Mouse (Mus musculus) central nervous system, embryonic 11.5 days (tissue): ENCODE results near the gene Ccdc172. TPM values are rescaled to one million over a fixed set of nuclear protein-coding genes. Genes with fewer than 3 reads are reported as not detected.

Experiments
- polyA plus RNA-seq: library from polyadenylated mRNA; depleted of rRNA; stranded (reverse); fragments of >200 nt; gene quantifications from 2 replicates; pipeline ENCODE4 v1.2.3, GENCODE M21; 2012; rRNA removed

Gene Ccdc172
- not detected in 2 replicates for polyA plus RNA-seq

DNA sequence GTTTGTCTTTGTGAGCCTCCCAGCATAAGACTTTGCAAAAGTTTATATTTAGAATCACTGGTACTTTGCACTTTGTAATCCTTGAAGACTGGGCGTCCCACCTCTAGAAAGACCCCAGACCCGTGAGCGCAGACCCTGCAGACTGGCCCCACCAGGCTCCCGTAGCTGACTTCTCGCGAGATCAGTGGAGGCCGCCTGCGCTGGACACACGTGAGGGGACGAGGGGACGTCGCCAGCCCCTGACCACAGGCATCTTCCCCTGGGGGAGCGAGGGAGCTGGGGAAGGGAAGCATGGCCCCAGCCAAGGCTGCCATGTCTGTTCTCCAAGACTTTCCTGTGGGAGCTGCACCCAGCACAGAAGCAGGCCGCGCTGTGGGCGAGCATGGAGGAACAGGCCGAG, at the start of gene Ccdc172:
Gene Ccdc172 (plus strand): TSS at position 176 of the 400 bp plus-strand sequence.

Other genes starting within 250 kb of the Ccdc172 start
- 21.8 and 28.5 TPM in 2 replicates for gene Gfra1, start 56.1 kb upstream of the Ccdc172 start, polyA plus RNA-seq
- gene Pnlip, start 140.5 kb downstream of the Ccdc172 start, polyA plus RNA-seq = 0.06 and 0.30 TPM in 2 replicates
- gene Pnliprp1, start 216.9 kb downstream of the Ccdc172 start, polyA plus RNA-seq = 0.80 and 1.4 TPM in 2 replicates
- 0.25 and 0.32 TPM in 2 replicates for gene Pnliprp2, start 247.7 kb downstream of the Ccdc172 start, polyA plus RNA-seq